Mouse (Mus musculus) urinary bladder, postnatal 10 days (tissue): Measurements from ENCODE around the gene Cacna2d2.

Experiments used
- DNase-seq: peaks from one replicate; pipeline ENCODE4 v3.0.0; 2022; ENCODE audit warnings: low spot score

The Cacna2d2 gene

GRCm38 (mm10) chr9:107462907-107463306 is 63.5 kb downstream of the Cacna2d2 start:
- no peak for DNase-seq

GRCm38 (mm10) chr9:107463509-107463908 is 64.1 kb downstream of the Cacna2d2 start:
- peak; percentile 36 for DNase-seq

- no peak for DNase-seq
Measured at GRCm38 (mm10) chr9:107464130-107464529, 64.7 kb downstream of the Cacna2d2 start.

- DNase-seq: no peak
Measured at GRCm38 (mm10) chr9:107465657-107466056, 66.2 kb downstream of the Cacna2d2 start.

GRCm38 (mm10) chr9:107469213-107469795 is 69.9 kb downstream of the Cacna2d2 start:
- DNase-seq: no peak

- no peak for DNase-seq
Measured at GRCm38 (mm10) chr9:107470427-107470826, 71.0 kb downstream of the Cacna2d2 start.

GRCm38 (mm10) chr9:107474016-107474415 is 74.6 kb downstream of the Cacna2d2 start:
- DNase-seq: no peak

- DNase-seq: no peak
Measured at GRCm38 (mm10) chr9:107478979-107479378, 79.6 kb downstream of the Cacna2d2 start.

GRCm38 (mm10) chr9:107479593-107479992 is 80.2 kb downstream of the Cacna2d2 start:
- no peak for DNase-seq

GRCm38 (mm10) chr9:107480477-107481069 is 81.2 kb downstream of the Cacna2d2 start:
- DNase-seq: no peak

- DNase-seq: no peak
Measured at GRCm38 (mm10) chr9:107481340-107481739, 81.9 kb downstream of the Cacna2d2 start.

- DNase-seq: no peak
Measured at GRCm38 (mm10) chr9:107482004-107482403, 82.6 kb downstream of the Cacna2d2 start.

- no peak for DNase-seq
Measured at GRCm38 (mm10) chr9:107482770-107483169, 83.4 kb downstream of the Cacna2d2 start.

- no peak for DNase-seq
Measured at GRCm38 (mm10) chr9:107483714-107484113, 84.3 kb downstream of the Cacna2d2 start.

- DNase-seq: no peak
Measured at GRCm38 (mm10) chr9:107484302-107484701, 84.9 kb downstream of the Cacna2d2 start.

GRCm38 (mm10) chr9:107484766-107485165 is 85.4 kb downstream of the Cacna2d2 start:
- no peak for DNase-seq

- DNase-seq: no peak
Measured at GRCm38 (mm10) chr9:107486086-107486485, 86.7 kb downstream of the Cacna2d2 start.

- no peak for DNase-seq
Measured at GRCm38 (mm10) chr9:107486507-107487225, 87.3 kb downstream of the Cacna2d2 start.

GRCm38 (mm10) chr9:107490146-107490545 is 90.7 kb downstream of the Cacna2d2 start:
- no peak for DNase-seq

GRCm38 (mm10) chr9:107490625-107491024 is 91.2 kb downstream of the Cacna2d2 start:
- no peak for DNase-seq

GRCm38 (mm10) chr9:107493511-107493910 is 94.1 kb downstream of the Cacna2d2 start:
- DNase-seq: no peak

GRCm38 (mm10) chr9:107494238-107494637 is 94.8 kb downstream of the Cacna2d2 start:
- no peak for DNase-seq

GRCm38 (mm10) chr9:107496359-107496758 is 96.9 kb downstream of the Cacna2d2 start:
- no peak for DNase-seq
